Mouse (Mus musculus): Measurements from ENCODE around the gene Hist1h1d. TPM values are rescaled to one million over a fixed set of nuclear protein-coding genes. Genes with fewer than 3 reads are reported as not detected.

The Hist1h1d gene
- total and polyA plus RNA-seq, 3 experiments = 0.24 to 115 TPM; not detected in 1

Other genes starting within 250 kb of the Hist1h1d start
Only the 30 nearest of the 34 such genes appear.
- gene Zfp322a, start 184.1 kb upstream of the Hist1h1d start, total RNA-seq (2012; rRNA removed) = 7.0 and 8.4 TPM in 2 replicates
- 1 to 10 TPM in 1 of 2 experiments, not detected in 1; 5.7 TPM for gene Zfp322a, start 184.1 kb upstream of the Hist1h1d start, polyA plus RNA-seq (2012; ENCODE audit: insufficient read depth in 1 of 2, insufficient read length in 2 of 2, low read depth in 1 of 2, low replicate concordance in 2 of 2, missing spikeins in 1 of 2)
- gene Abt1, start 129.4 kb upstream of the Hist1h1d start, total RNA-seq (2012; rRNA removed) = 12.5 and 16.2 TPM in 2 replicates
- 10 to 100 TPM in 1 of 2 experiments, not detected in 1; 14.2 TPM for gene Abt1, start 129.4 kb upstream of the Hist1h1d start, polyA plus RNA-seq (2012; ENCODE audit: insufficient read depth in 1 of 2, insufficient read length in 2 of 2, low read depth in 1 of 2, low replicate concordance in 2 of 2, missing spikeins in 1 of 2)
- 0.07 TPM in 1 of 2 replicates, not detected in the other for gene Btn1a1, start 87.4 kb upstream of the Hist1h1d start, total RNA-seq (2012; rRNA removed)
- gene Btn1a1, start 87.4 kb upstream of the Hist1h1d start, polyA plus RNA-seq (2012; ENCODE audit: insufficient read depth in 1 of 2, insufficient read length in 2 of 2, low read depth in 1 of 2, low replicate concordance in 2 of 2, missing spikeins in 1 of 2) = under 1 TPM in 1 of 2 experiments, not detected in 1; 0.25 TPM
- not detected in 2 replicates for gene Btn2a2, start 64.4 kb upstream of the Hist1h1d start, total RNA-seq (2012; rRNA removed)
- not detected for gene Btn2a2, start 64.4 kb upstream of the Hist1h1d start, polyA plus RNA-seq (2012; ENCODE audit: insufficient read depth in 1 of 2, insufficient read length in 2 of 2, low read depth in 1 of 2, low replicate concordance in 2 of 2, missing spikeins in 1 of 2)
- gene Hist1h4h, start 22.2 kb upstream of the Hist1h1d start, total RNA-seq (2012; rRNA removed) = 5,750 and 5,753 TPM in 2 replicates
- 1 to 10 TPM in 1 of 2 experiments, not detected in 1; 9.9 TPM for gene Hist1h4h, start 22.2 kb upstream of the Hist1h1d start, polyA plus RNA-seq (2012; ENCODE audit: insufficient read depth in 1 of 2, insufficient read length in 2 of 2, low read depth in 1 of 2, low replicate concordance in 2 of 2, missing spikeins in 1 of 2)
- 939 and 1,000 TPM in 2 replicates for gene Hist1h2af, start 19.4 kb upstream of the Hist1h1d start, total RNA-seq (2012; rRNA removed)
- gene Hist1h2af, start 19.4 kb upstream of the Hist1h1d start, polyA plus RNA-seq (2012; ENCODE audit: insufficient read depth in 1 of 2, insufficient read length in 2 of 2, low read depth in 1 of 2, low replicate concordance in 2 of 2, missing spikeins in 1 of 2) = 10 to 100 TPM in 1 of 2 experiments, not detected in 1; 64.3 TPM
- 441 and 728 TPM in 2 replicates for gene Hist1h3g, start 17.8 kb upstream of the Hist1h1d start, total RNA-seq (2012; rRNA removed)
- gene Hist1h3g, start 17.8 kb upstream of the Hist1h1d start, polyA plus RNA-seq (2012; ENCODE audit: insufficient read depth in 1 of 2, insufficient read length in 2 of 2, low read depth in 1 of 2, low replicate concordance in 2 of 2, missing spikeins in 1 of 2) = 1 to 10 TPM in 1 of 2 experiments, not detected in 1; 5.2 TPM
- gene Hist1h2bh, start 9.9 kb upstream of the Hist1h1d start, total RNA-seq (2012; rRNA removed) = 275 and 350 TPM in 2 replicates
- under 1 TPM in 1 of 2 experiments, not detected in 1; 0.70 TPM for gene Hist1h2bh, start 9.9 kb upstream of the Hist1h1d start, polyA plus RNA-seq (2012; ENCODE audit: insufficient read depth in 1 of 2, insufficient read length in 2 of 2, low read depth in 1 of 2, low replicate concordance in 2 of 2, missing spikeins in 1 of 2)
- gene Hist1h3f, start 9.2 kb upstream of the Hist1h1d start, total RNA-seq (2012; rRNA removed) = 541 and 709 TPM in 2 replicates
- gene Hist1h3f, start 9.2 kb upstream of the Hist1h1d start, polyA plus RNA-seq (2012; ENCODE audit: insufficient read depth in 1 of 2, insufficient read length in 2 of 2, low read depth in 1 of 2, low replicate concordance in 2 of 2, missing spikeins in 1 of 2) = 1 to 10 TPM in 1 of 2 experiments, not detected in 1; 1.2 TPM
- gene Hist1h4f, start 1.6 kb upstream of the Hist1h1d start, total RNA-seq (2012; rRNA removed) = 3,786 and 4,217 TPM in 2 replicates
- 10 to 100 TPM in 1 of 2 experiments, not detected in 1; 14.4 TPM for gene Hist1h4f, start 1.6 kb upstream of the Hist1h1d start, polyA plus RNA-seq (2012; ENCODE audit: insufficient read depth in 1 of 2, insufficient read length in 2 of 2, low read depth in 1 of 2, low replicate concordance in 2 of 2, missing spikeins in 1 of 2)
- gene Hist1h3e, start 9.1 kb downstream of the Hist1h1d start, total RNA-seq (2012; rRNA removed) = 1,049 and 1,400 TPM in 2 replicates
- gene Hist1h3e, start 9.1 kb downstream of the Hist1h1d start, polyA plus RNA-seq (2012; ENCODE audit: insufficient read depth in 1 of 2, insufficient read length in 2 of 2, low read depth in 1 of 2, low replicate concordance in 2 of 2, missing spikeins in 1 of 2) = 1 to 10 TPM in 1 of 2 experiments, not detected in 1; 4.5 TPM
- 560 and 662 TPM in 2 replicates for gene Hist1h2ae, start 18.0 kb downstream of the Hist1h1d start, total RNA-seq (2012; rRNA removed)
- gene Hist1h2ae, start 18.0 kb downstream of the Hist1h1d start, polyA plus RNA-seq (2012; ENCODE audit: insufficient read depth in 1 of 2, insufficient read length in 2 of 2, low read depth in 1 of 2, low replicate concordance in 2 of 2, missing spikeins in 1 of 2) = 1 to 10 TPM in 1 of 2 experiments, not detected in 1; 3.3 TPM
- 2,580 and 3,348 TPM in 2 replicates for gene Hist1h2bg, start 18.1 kb downstream of the Hist1h1d start, total RNA-seq (2012; rRNA removed)
- 10 to 100 TPM in 1 of 2 experiments, not detected in 1; 14.7 TPM for gene Hist1h2bg, start 18.1 kb downstream of the Hist1h1d start, polyA plus RNA-seq (2012; ENCODE audit: insufficient read depth in 1 of 2, insufficient read length in 2 of 2, low read depth in 1 of 2, low replicate concordance in 2 of 2, missing spikeins in 1 of 2)
- gene Hist1h2bf, start 20.9 kb downstream of the Hist1h1d start, total RNA-seq (2012; rRNA removed) = 1,093 and 1,255 TPM in 2 replicates
- gene Hist1h2bf, start 20.9 kb downstream of the Hist1h1d start, polyA plus RNA-seq (2012; ENCODE audit: insufficient read depth in 1 of 2, insufficient read length in 2 of 2, low read depth in 1 of 2, low replicate concordance in 2 of 2, missing spikeins in 1 of 2) = 1 to 10 TPM in 1 of 2 experiments, not detected in 1; 2.2 TPM
- gene Hist1h2ad, start 21.1 kb downstream of the Hist1h1d start, total RNA-seq (2012; rRNA removed) = 924 and 1,082 TPM in 2 replicates
- under 1 TPM in 1 of 2 experiments, not detected in 1; 0.14 TPM for gene Hist1h2ad, start 21.1 kb downstream of the Hist1h1d start, polyA plus RNA-seq (2012; ENCODE audit: insufficient read depth in 1 of 2, insufficient read length in 2 of 2, low read depth in 1 of 2, low replicate concordance in 2 of 2, missing spikeins in 1 of 2)
- 150 and 212 TPM in 2 replicates for gene Hist1h3d, start 22.5 kb downstream of the Hist1h1d start, total RNA-seq (2012; rRNA removed)
- gene Hist1h3d, start 22.5 kb downstream of the Hist1h1d start, polyA plus RNA-seq (2012; ENCODE audit: insufficient read depth in 1 of 2, insufficient read length in 2 of 2, low read depth in 1 of 2, low replicate concordance in 2 of 2, missing spikeins in 1 of 2) = 1 to 10 TPM in 1 of 2 experiments, not detected in 1; 1.4 TPM
- gene Hist1h4d, start 28.3 kb downstream of the Hist1h1d start, total RNA-seq (2012; rRNA removed) = 1,889 and 1,922 TPM in 2 replicates
- gene Hist1h4d, start 28.3 kb downstream of the Hist1h1d start, polyA plus RNA-seq (2012; ENCODE audit: insufficient read depth in 1 of 2, insufficient read length in 2 of 2, low read depth in 1 of 2, low replicate concordance in 2 of 2, missing spikeins in 1 of 2) = 10 to 100 TPM in 1 of 2 experiments, not detected in 1; 11.7 TPM
- 237 and 340 TPM in 2 replicates for gene Hist1h2be, start 67.9 kb downstream of the Hist1h1d start, total RNA-seq (2012; rRNA removed)
- under 1 TPM in 1 of 2 experiments, not detected in 1; 0.49 TPM for gene Hist1h2be, start 67.9 kb downstream of the Hist1h1d start, polyA plus RNA-seq (2012; ENCODE audit: insufficient read depth in 1 of 2, insufficient read length in 2 of 2, low read depth in 1 of 2, low replicate concordance in 2 of 2, missing spikeins in 1 of 2)
- 268 and 340 TPM in 2 replicates for gene Hist1h1e, start 69.3 kb downstream of the Hist1h1d start, total RNA-seq (2012; rRNA removed)
- gene Hist1h1e, start 69.3 kb downstream of the Hist1h1d start, polyA plus RNA-seq (2012; ENCODE audit: insufficient read depth in 1 of 2, insufficient read length in 2 of 2, low read depth in 1 of 2, low replicate concordance in 2 of 2, missing spikeins in 1 of 2) = 1 to 10 TPM in 1 of 2 experiments, not detected in 1; 1.6 TPM
- 123 and 153 TPM in 2 replicates for gene Hist1h2ac, start 130.7 kb downstream of the Hist1h1d start, total RNA-seq (2012; rRNA removed)
- gene Hist1h2ac, start 130.7 kb downstream of the Hist1h1d start, polyA plus RNA-seq (2012; ENCODE audit: insufficient read depth in 1 of 2, insufficient read length in 2 of 2, low read depth in 1 of 2, low replicate concordance in 2 of 2, missing spikeins in 1 of 2) = under 1 TPM in 1 of 2 experiments, not detected in 1; 0.15 TPM
- 694 and 982 TPM in 2 replicates for gene Hist1h2bc, start 130.9 kb downstream of the Hist1h1d start, total RNA-seq (2012; rRNA removed)
- gene Hist1h2bc, start 130.9 kb downstream of the Hist1h1d start, polyA plus RNA-seq (2012; ENCODE audit: insufficient read depth in 1 of 2, insufficient read length in 2 of 2, low read depth in 1 of 2, low replicate concordance in 2 of 2, missing spikeins in 1 of 2) = 1 to 10 TPM in 1 of 2 experiments, not detected in 1; 3.1 TPM
- gene Hist1h1t, start 142.6 kb downstream of the Hist1h1d start, total RNA-seq (2012; rRNA removed) = 2.7 and 6.3 TPM in 2 replicates
- gene Hist1h1t, start 142.6 kb downstream of the Hist1h1d start, polyA plus RNA-seq (2012; ENCODE audit: insufficient read depth in 1 of 2, insufficient read length in 2 of 2, low read depth in 1 of 2, low replicate concordance in 2 of 2, missing spikeins in 1 of 2) = not detected
- 1,967 and 2,008 TPM in 2 replicates for gene Hist1h4c, start 145.2 kb downstream of the Hist1h1d start, total RNA-seq (2012; rRNA removed)
- gene Hist1h4c, start 145.2 kb downstream of the Hist1h1d start, polyA plus RNA-seq (2012; ENCODE audit: insufficient read depth in 1 of 2, insufficient read length in 2 of 2, low read depth in 1 of 2, low replicate concordance in 2 of 2, missing spikeins in 1 of 2) = 1 to 10 TPM in 1 of 2 experiments, not detected in 1; 4.1 TPM
- not detected in 2 replicates for gene Hfe, start 157.6 kb downstream of the Hist1h1d start, total RNA-seq (2012; rRNA removed)
- not detected for gene Hfe, start 157.6 kb downstream of the Hist1h1d start, polyA plus RNA-seq (2012; ENCODE audit: insufficient read depth in 1 of 2, insufficient read length in 2 of 2, low read depth in 1 of 2, low replicate concordance in 2 of 2, missing spikeins in 1 of 2)
- 348 and 479 TPM in 2 replicates for gene Hist1h1c, start 185.5 kb downstream of the Hist1h1d start, total RNA-seq (2012; rRNA removed)
- gene Hist1h1c, start 185.5 kb downstream of the Hist1h1d start, polyA plus RNA-seq (2012; ENCODE audit: insufficient read depth in 1 of 2, insufficient read length in 2 of 2, low read depth in 1 of 2, low replicate concordance in 2 of 2, missing spikeins in 1 of 2) = 1 to 10 TPM in 1 of 2 experiments, not detected in 1; 3.8 TPM
- 1,651 and 2,239 TPM in 2 replicates for gene Hist1h3c, start 192.3 kb downstream of the Hist1h1d start, total RNA-seq (2012; rRNA removed)
- gene Hist1h3c, start 192.3 kb downstream of the Hist1h1d start, polyA plus RNA-seq (2012; ENCODE audit: insufficient read depth in 1 of 2, insufficient read length in 2 of 2, low read depth in 1 of 2, low replicate concordance in 2 of 2, missing spikeins in 1 of 2) = 1 to 10 TPM in 1 of 2 experiments, not detected in 1; 1.7 TPM
- gene Hist1h2bb, start 193.5 kb downstream of the Hist1h1d start, total RNA-seq (2012; rRNA removed) = 2,278 and 3,150 TPM in 2 replicates
- gene Hist1h2bb, start 193.5 kb downstream of the Hist1h1d start, polyA plus RNA-seq (2012; ENCODE audit: insufficient read depth in 1 of 2, insufficient read length in 2 of 2, low read depth in 1 of 2, low replicate concordance in 2 of 2, missing spikeins in 1 of 2) = 1 to 10 TPM in 1 of 2 experiments, not detected in 1; 3.2 TPM
- 2,219 and 2,780 TPM in 2 replicates for gene Hist1h2ab, start 197.9 kb downstream of the Hist1h1d start, total RNA-seq (2012; rRNA removed)
- gene Hist1h2ab, start 197.9 kb downstream of the Hist1h1d start, polyA plus RNA-seq (2012; ENCODE audit: insufficient read depth in 1 of 2, insufficient read length in 2 of 2, low read depth in 1 of 2, low replicate concordance in 2 of 2, missing spikeins in 1 of 2) = 1 to 10 TPM in 1 of 2 experiments, not detected in 1; 8.0 TPM
- 1,725 and 2,102 TPM in 2 replicates for gene Hist1h3b, start 199.0 kb downstream of the Hist1h1d start, total RNA-seq (2012; rRNA removed)
- gene Hist1h3b, start 199.0 kb downstream of the Hist1h1d start, polyA plus RNA-seq (2012; ENCODE audit: insufficient read depth in 1 of 2, insufficient read length in 2 of 2, low read depth in 1 of 2, low replicate concordance in 2 of 2, missing spikeins in 1 of 2) = 1 to 10 TPM in 1 of 2 experiments, not detected in 1; 6.6 TPM
- gene Hist1h4b, start 203.8 kb downstream of the Hist1h1d start, total RNA-seq (2012; rRNA removed) = 3,071 and 3,339 TPM in 2 replicates
- gene Hist1h4b, start 203.8 kb downstream of the Hist1h1d start, polyA plus RNA-seq (2012; ENCODE audit: insufficient read depth in 1 of 2, insufficient read length in 2 of 2, low read depth in 1 of 2, low replicate concordance in 2 of 2, missing spikeins in 1 of 2) = 10 to 100 TPM in 1 of 2 experiments, not detected in 1; 19.0 TPM